Mouse (Mus musculus): Measurements from ENCODE around the gene Sowahd. TPM values are rescaled to one million over a fixed set of nuclear protein-coding genes. Genes with fewer than 3 reads are reported as not detected.

Gene Sowahd
- polyA plus RNA-seq, 1 experiment from 2014 or later, result 1.0 TPM

- no peak for DNase-seq (ENCODE audit: low spot score)
Observed at GRCm38 (mm10) chrX:37091457-37091856, 42.8 kb downstream of the Sowahd start.

GRCm38 (mm10) chrX:37095106-37095768 is 46.6 kb downstream of the Sowahd start:
- no peak for DNase-seq (ENCODE audit: low spot score)

- DNase-seq (ENCODE audit: low spot score), result no peak
Observed at GRCm38 (mm10) chrX:37098681-37099080, 50.0 kb downstream of the Sowahd start.

Other genes with a start within 250 kb of the Sowahd start
- 198 and 205 TPM in 2 replicates for gene Ube2a, start 174.9 kb upstream of the Sowahd start, polyA plus RNA-seq (2015; fragmentation: Nextera tagmentation; extraction: Ambion mirVana)
- 28.5 and 29.7 TPM in 2 replicates for gene C330007P06Rik, start 174.7 kb upstream of the Sowahd start, polyA plus RNA-seq (2015; fragmentation: Nextera tagmentation; extraction: Ambion mirVana)
- gene Nkrf, start 145.9 kb upstream of the Sowahd start, polyA plus RNA-seq (2015; fragmentation: Nextera tagmentation; extraction: Ambion mirVana), result 2.5 TPM in 2 replicates
- 96.3 and 112 TPM in 2 replicates for gene Sept6, start 57.1 kb upstream of the Sowahd start, polyA plus RNA-seq (2015; fragmentation: Nextera tagmentation; extraction: Ambion mirVana)
- gene Rpl39, start 36.6 kb downstream of the Sowahd start, polyA plus RNA-seq (2015; fragmentation: Nextera tagmentation; extraction: Ambion mirVana), result 905 and 976 TPM in 2 replicates
- 21.7 and 25.0 TPM in 2 replicates for gene Upf3b, start 61.5 kb downstream of the Sowahd start, polyA plus RNA-seq (2015; fragmentation: Nextera tagmentation; extraction: Ambion mirVana)
- 21.6 and 26.4 TPM in 2 replicates for gene Nkap, start 78.0 kb downstream of the Sowahd start, polyA plus RNA-seq (2015; fragmentation: Nextera tagmentation; extraction: Ambion mirVana)
- 0.17 TPM in 1 of 2 replicates, not detected in the other for gene Akap14, start 120.0 kb downstream of the Sowahd start, polyA plus RNA-seq (2015; fragmentation: Nextera tagmentation; extraction: Ambion mirVana)
- gene Ndufa1, start 142.3 kb downstream of the Sowahd start, polyA plus RNA-seq (2015; fragmentation: Nextera tagmentation; extraction: Ambion mirVana), result 690 and 722 TPM in 2 replicates
- gene Rnf113a1, start 142.4 kb downstream of the Sowahd start, polyA plus RNA-seq (2015; fragmentation: Nextera tagmentation; extraction: Ambion mirVana), result 16.7 and 17.5 TPM in 2 replicates
- not detected in 2 replicates for gene Gm9, start 162.2 kb downstream of the Sowahd start, polyA plus RNA-seq (2015; fragmentation: Nextera tagmentation; extraction: Ambion mirVana)
- gene Rhox1, start 173.4 kb downstream of the Sowahd start, polyA plus RNA-seq (2015; fragmentation: Nextera tagmentation; extraction: Ambion mirVana), result not detected in 2 replicates
- not detected in 2 replicates for gene Rhox2a, start 196.1 kb downstream of the Sowahd start, polyA plus RNA-seq (2015; fragmentation: Nextera tagmentation; extraction: Ambion mirVana)
- gene Rhox3a, start 201.1 kb downstream of the Sowahd start, polyA plus RNA-seq (2015; fragmentation: Nextera tagmentation; extraction: Ambion mirVana), result not detected in 2 replicates
- 0.10 TPM in 1 of 2 replicates, not detected in the other for gene Rhox4a, start 216.5 kb downstream of the Sowahd start, polyA plus RNA-seq (2015; fragmentation: Nextera tagmentation; extraction: Ambion mirVana)